Mouse (Mus musculus): ENCODE data around the gene Itpk1.
"Not testable (repeated sequence)": the region's sequence is repeated elsewhere in the genome, so short reads cannot be mapped to it uniquely, and the experiment has no call there.

The Itpk1 gene

GRCm38 (mm10) chr12:102653003-102653402, 51.7 kb downstream of the Itpk1 start:
- peak; percentile 54 for DNase-seq

- DNase-seq = no peak
Measured at GRCm38 (mm10) chr12:102652420-102652819, 52.3 kb downstream of the Itpk1 start.

GRCm38 (mm10) chr12:102651871-102652270, 52.9 kb downstream of the Itpk1 start:
- DNase-seq = no peak

- no peak for DNase-seq
Measured at GRCm38 (mm10) chr12:102651401-102651800, 53.3 kb downstream of the Itpk1 start.

- no peak for DNase-seq
Measured at GRCm38 (mm10) chr12:102650649-102651048, 54.1 kb downstream of the Itpk1 start.

- DNase-seq = no peak
Measured at GRCm38 (mm10) chr12:102647839-102648564, 56.7 kb downstream of the Itpk1 start.

- no peak for DNase-seq
Measured at GRCm38 (mm10) chr12:102646586-102647260, 58.0 kb downstream of the Itpk1 start.

- DNase-seq = no peak
Measured at GRCm38 (mm10) chr12:102645911-102646585, 58.7 kb downstream of the Itpk1 start.

GRCm38 (mm10) chr12:102643316-102643715, 61.4 kb downstream of the Itpk1 start:
- DNase-seq = no peak

- DNase-seq = no peak
Measured at GRCm38 (mm10) chr12:102640436-102641163, 64.1 kb downstream of the Itpk1 start.

- no peak for DNase-seq
Measured at GRCm38 (mm10) chr12:102638878-102639277, 65.9 kb downstream of the Itpk1 start.

- DNase-seq = no peak
Measured at GRCm38 (mm10) chr12:102637235-102637634, 67.5 kb downstream of the Itpk1 start.

- no peak for DNase-seq
Measured at GRCm38 (mm10) chr12:102634436-102635050, 70.2 kb downstream of the Itpk1 start.

GRCm38 (mm10) chr12:102633083-102633501, 71.6 kb downstream of the Itpk1 start:
- no peak for DNase-seq

GRCm38 (mm10) chr12:102631690-102632089, 73.0 kb downstream of the Itpk1 start:
- DNase-seq = no peak

GRCm38 (mm10) chr12:102630471-102630870, 74.3 kb downstream of the Itpk1 start:
- DNase-seq = not testable (repeated sequence)

GRCm38 (mm10) chr12:102628221-102628620, 76.5 kb downstream of the Itpk1 start:
- DNase-seq = no peak

GRCm38 (mm10) chr12:102627545-102627944, 77.2 kb downstream of the Itpk1 start:
- DNase-seq = no peak

GRCm38 (mm10) chr12:102626841-102627240, 77.9 kb downstream of the Itpk1 start:
- no peak for DNase-seq

- no peak for DNase-seq
Measured at GRCm38 (mm10) chr12:102625717-102626116, 79.0 kb downstream of the Itpk1 start.

GRCm38 (mm10) chr12:102625118-102625517, 79.6 kb downstream of the Itpk1 start:
- DNase-seq = no peak

GRCm38 (mm10) chr12:102623827-102624226, 80.9 kb downstream of the Itpk1 start:
- DNase-seq = no peak
